Mouse (Mus musculus) G1E (cell line): ENCODE data around the gene Cep170b.

Experiments
- CTCF ChIP-seq: IDR thresholded peaks from 2 replicates; pipeline ENCODE4 v1.5.1; 2012; ENCODE audit warnings: low read depth, low read length, inconsistent platforms, mixed read lengths
- GATA1 ChIP-seq: IDR thresholded peaks from 2 replicates; pipeline ENCODE4 v1.6.1; 2012; ENCODE audit warnings: borderline replicate concordance, low read length, inconsistent platforms, mixed read lengths
- GATA2 ChIP-seq: IDR thresholded peaks from 2 replicates; pipeline ENCODE4 v1.6.1; 2012; ENCODE audit warnings: low read depth, low read length, inconsistent platforms, borderline replicate concordance
- TAL1 ChIP-seq: conservative IDR thresholded peaks from 2 replicates; pipeline ENCODE4 v1.6.1; 2012; ENCODE audit warnings: low read depth, low read length, inconsistent platforms, mixed read lengths

- no peak for TF ChIP-seq CTCF
- TF ChIP-seq TAL1, result no peak
- no peak for TF ChIP-seq GATA1
- TF ChIP-seq GATA2, result no peak
Observed at GRCm38 (mm10) chr12:112720216-112720615, at the start of gene Cep170b.
